Mouse (Mus musculus): ENCODE measurements around the gene Sfn.
A peak's percentile ranks its signal among the peaks of the same experiment; 100 is the strongest.

Sfn gene

DNA sequence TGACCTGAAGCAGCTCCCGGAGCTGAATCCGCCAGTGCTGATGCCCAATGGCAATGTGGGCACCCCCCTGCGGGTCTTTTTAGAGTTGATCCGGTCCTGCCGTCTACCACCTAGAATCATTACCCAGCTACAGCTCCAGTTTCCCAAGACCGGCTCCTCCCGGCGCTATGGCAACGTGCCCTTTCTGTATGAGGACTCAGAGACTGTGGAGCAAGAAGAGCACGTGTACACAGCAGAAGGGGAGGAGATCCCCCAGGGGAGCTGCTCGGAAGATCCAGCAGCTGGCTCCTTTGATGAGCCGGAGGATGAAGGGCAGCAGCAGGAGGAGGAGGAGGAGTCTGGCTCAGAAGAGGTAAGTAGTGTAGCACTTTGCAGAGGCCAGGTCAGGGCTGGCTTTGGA, 24.0 kb downstream of the Sfn start:
- DNase-seq (ENCODE audit: low read depth, low spot score) = no peak

DNA sequence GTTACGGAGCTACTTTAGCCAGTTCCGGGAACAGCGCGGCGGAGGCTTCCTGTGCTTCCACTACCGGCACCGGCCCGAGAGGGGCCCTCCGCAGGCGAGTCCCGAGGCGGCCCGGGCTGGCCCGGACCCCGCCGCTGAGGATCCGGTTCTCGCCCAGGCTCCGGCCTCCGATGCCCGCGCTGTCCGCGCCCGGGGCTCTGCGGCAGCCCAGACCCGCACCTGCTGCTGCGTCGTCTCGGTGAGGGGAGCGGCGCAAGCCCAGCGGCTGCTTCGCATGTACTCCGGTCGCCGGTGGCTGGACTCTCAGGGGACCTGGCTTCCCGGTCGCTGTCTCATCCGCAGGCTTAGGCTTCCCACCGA, 27.1 kb downstream of the Sfn start:
- DNase-seq (ENCODE audit: low read depth, low spot score) = no peak

DNA sequence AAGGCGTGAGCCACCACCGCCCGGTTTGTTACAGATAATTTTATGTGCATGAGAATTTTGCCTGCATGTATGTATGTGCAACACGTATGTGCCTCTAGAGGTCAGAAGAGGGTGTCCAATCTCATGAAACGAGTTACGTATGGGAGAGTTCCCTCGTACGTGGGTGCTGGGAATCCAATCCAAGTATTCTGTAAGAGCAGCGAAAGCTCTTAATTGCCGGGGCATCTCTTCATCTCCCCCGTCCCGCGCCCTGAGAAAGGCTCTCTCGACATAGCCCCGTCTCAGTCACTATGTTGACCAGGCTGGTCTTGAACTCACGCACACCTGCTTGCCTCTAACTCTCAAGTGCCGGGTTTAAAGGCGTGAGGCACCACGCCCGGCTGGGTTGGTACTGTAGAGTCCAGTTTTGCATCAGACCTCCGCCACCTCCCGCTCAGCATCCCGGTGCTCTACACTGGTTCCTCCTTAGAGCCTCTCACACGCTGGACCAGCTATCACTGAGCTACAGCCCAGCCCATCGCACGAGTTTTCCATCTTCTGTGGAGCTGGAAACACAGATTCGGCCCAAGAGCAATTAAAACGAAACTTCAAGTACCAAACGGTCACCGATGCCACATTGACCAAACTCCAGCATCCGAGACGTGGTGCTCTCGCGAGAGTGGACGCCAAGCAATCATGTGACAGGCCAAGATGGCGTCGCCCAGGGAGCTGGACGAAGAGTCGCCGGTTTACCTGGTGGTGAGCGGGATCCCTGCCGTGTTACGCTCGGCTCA, 27.7 kb downstream of the Sfn start, which contains the start of gene Gpatch3:
TSS of gene Gpatch3 (plus strand) at position 676 of the 773 bp plus-strand sequence.
- peak; percentile 86 for DNase-seq (ENCODE audit: low read depth, low spot score)

DNA sequence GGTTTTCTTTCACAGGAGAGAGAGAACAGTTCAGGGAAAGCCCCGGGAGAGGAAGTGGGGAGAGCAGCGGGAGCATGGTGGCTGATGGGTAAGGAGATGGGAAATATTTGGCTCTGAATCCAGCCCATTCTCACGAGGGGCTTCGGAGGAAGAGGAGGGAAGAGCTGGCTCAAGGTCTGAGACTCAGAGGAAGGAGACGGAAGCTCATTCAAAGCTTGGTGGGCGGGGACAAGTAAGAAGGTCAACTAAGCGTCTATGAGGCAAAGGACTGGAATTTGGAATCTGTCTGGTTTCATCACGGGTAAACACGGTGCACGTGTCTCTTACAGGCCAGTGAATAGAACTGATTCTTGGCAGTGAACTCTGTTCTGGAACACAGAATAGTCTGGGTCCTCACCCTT, 31.9 kb downstream of the Sfn start:
- no peak for DNase-seq (ENCODE audit: low read depth, low spot score)

DNA sequence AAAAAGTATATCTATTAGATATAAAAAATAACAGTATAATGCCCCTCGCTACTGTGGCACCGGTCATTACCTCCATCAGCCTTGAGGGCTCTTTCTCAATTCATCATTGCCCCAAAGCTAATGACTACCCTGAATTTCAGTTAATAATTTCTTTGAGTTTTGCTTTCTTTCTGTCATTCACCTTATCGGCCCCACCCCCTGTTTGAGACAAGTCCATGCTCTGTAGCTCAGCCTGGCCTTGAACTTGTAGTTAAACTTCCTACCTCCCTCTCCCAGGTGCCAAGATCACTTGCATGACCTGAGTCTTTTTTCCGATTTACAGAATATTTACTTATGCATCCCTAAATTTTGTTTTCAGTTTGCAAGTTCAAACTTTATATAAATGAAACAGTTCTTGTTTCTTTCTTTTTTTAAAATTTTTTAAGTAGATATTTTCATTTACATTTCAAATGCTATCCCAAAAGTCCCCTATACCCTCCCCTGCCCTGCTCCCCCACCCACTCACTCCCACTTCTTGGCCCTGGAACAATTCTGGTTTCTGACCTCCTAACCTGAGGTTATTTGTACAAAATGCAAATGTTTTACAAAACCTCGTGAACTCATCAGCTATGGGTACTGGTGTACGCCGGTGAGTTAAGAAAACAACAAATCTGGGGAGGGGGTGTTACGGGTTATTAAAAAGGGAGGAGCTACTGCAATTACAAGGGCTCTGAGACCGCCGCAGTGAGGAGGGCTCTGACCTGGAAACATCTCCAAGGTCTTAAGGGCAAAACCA, 32.5 kb downstream of the Sfn start:
- no peak for DNase-seq (ENCODE audit: low read depth, low spot score)

DNA sequence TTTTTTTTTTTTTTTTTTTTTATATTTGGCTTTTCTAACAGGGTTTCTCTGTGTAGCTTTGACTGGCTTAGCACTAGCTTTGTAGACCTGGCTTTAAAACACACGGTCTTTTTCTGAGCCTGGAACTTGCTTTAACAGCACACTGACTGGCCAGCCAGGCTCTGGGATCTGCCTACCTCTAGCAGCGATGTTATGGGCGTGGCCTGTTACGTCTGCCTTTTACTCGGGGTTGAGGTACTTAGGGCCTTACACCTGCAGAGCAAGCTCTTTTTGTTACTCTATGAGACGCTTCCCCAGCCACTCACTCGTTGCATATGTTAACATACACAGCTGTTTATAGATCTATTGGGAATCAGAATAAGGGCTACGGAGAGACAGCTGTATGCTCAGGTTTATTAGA, 34.7 kb downstream of the Sfn start:
- no peak for DNase-seq (ENCODE audit: low read depth, low spot score)

DNA sequence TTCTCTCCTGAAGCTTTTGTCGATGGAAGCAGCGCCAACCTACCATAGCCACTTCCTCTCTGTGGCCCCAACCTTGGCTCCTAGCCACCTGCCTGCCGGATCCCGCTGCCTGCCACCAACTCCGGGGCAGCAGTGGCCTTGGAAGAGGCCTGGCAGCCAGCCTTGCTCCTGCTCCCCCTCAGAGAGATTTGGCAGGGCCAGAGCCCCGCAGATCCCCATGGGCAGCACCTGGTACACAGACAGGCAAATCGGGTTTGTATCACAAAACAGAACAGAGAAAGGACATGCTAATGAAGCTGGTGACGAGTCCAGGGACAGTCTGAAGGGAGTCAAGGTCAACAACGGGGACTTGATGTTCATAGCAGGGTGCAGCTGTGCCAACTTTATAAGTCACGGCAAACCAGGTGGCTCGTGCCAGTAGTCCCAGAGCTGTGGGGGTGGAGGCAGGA, 38.8 kb downstream of the Sfn start:
- DNase-seq (ENCODE audit: low read depth, low spot score) = no peak

DNA sequence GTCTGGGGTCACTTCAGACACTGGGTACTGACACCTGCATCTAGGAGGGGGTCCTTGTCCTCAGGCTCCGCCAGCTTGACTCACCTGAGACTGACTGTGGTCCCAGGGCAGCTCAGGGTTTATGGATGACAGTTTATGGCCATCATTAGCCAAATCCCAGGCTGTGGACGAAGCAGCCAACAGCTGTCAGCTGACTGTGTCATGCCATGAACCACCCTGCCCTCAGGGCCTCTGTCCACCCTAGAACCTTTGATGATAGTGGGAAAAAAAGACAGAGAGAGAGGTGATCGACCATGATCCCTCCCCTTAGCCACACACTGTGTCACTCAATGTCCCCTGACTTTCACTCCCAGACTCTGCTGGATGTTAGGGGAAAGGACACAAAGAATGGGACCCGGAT, 40.3 kb downstream of the Sfn start:
- DNase-seq (ENCODE audit: low read depth, low spot score) = no peak

DNA sequence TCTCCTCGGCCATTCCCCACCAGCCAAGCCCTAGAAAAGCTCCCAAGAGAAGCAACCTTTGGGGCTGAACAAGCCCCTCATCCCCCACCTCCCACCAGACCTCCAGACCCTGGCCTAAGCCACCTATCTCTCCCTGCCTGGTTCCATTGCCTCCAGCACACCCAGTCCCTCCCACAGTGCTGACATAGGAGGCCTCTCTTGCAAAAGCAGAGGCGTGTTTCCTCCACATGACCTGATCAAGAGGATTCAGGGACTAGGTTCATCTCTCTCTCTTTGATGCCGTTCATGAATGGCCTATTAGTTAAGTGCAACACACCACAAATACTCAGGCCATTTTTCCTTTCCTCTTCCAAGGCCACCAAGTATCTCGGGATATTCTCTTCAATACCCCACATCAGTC, 42.1 kb downstream of the Sfn start:
- DNase-seq (ENCODE audit: low read depth, low spot score) = no peak

DNA sequence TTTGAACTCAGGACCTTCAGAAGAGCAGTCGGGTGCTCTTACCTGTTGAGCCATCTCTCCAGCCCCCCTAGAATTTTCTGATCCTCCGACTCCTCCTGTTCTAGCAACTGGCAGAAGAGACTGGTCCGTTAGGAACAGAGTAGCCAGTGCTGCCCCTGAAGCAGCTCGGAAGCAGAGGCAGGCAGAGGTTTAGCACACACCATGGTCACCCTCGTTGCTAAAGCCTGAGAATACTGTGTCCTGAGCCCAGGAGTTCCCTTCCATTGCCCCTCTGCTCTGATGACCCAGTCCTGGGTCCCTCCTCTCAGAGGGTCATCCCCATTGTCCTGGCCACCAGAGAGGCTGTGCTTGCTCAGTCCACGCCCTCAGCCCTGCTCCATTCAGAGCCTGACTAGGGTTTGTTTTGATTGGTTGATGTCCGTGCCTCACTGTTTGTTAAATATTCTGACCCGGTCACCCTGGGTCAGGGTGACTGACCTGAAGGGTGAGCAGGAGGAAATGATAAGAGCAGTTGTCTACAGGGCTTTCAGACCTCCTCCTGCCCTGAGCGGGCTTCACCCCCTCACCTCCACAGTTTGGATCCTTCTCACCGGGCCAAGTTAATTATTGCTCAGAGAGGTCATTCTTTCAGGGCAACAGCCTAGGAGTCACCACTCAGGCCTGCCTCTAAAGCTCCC, 44.8 kb downstream of the Sfn start:
- no peak for DNase-seq (ENCODE audit: low read depth, low spot score)

DNA sequence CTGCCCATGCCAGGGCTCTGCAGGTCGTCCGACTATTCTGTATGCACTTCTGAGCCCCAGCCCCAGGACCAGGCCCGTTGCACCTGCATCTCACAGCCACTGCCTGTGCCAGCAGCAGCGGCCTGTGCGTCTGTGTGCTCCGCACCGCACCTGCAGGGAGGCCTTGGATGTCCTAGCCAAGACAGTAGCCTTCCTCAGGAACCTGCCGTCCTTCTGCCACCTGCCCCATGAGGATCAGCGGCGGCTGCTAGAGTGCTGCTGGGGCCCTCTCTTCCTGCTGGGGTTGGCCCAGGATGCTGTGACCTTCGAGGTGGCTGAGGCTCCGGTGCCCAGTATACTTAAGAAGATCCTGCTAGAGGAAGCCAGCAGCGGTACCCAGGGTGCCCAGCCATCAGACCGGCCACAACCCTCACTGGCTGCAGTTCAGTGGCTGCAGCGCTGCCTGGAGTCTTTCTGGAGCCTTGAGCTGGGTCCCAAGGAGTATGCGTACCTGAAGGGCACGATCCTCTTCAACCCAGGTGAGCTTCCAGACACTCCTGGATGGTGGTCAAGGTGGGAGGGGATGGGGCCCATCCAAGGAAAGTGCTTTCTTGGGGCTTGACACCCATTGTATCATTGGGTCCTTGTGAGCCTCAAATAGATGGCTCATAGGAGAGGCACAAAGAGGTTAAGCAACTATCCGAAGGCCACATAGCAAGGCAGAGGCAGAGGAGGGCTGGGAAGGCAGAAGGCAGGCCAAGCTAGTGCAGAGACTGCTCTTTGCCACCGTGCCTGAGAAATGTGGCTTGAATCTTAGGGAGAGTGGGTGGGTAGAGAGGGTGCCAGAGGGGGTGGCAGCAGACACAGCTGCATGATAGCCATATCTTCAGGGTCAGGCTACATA, 48.3 kb downstream of the Sfn start:
- no peak for DNase-seq (ENCODE audit: low read depth, low spot score)

DNA sequence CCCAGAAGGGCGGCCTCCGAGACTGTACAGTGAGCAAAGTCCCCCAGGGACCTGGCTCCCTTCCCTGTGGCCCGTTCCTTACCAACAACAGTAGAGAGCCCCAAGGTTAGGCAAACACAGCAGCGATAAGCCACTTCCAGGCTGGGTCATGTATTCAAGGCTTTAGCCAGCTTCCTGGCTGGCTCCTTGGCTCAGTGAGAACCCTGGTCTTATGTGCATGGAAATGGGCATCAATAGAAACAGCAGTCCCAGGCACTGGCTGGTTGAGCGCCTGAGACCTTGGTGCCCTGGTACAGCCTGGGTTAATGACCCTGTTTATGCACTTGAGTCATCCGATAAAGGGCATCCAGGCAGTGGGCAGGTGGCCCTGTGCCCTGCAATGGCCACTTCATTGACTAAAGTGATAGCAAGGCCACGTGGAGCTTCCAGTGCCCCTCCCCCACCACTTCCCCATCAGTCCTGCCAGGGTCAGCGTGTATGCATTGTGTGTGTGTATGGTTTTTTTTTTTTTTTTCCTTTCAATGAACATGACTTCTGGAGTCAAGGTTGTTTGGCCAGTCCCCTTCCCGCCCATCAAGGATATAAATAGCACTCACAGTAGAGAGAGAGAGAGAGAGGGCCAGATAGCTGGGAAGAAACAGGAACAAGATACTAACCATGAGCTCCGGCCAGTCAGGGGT, 49.1 kb downstream of the Sfn start, which contains the start of gene Nr0b2:
TSS of gene Nr0b2 (plus strand) at position 609 of the 680 bp plus-strand sequence.
- DNase-seq (ENCODE audit: low read depth, low spot score) = no peak

DNA sequence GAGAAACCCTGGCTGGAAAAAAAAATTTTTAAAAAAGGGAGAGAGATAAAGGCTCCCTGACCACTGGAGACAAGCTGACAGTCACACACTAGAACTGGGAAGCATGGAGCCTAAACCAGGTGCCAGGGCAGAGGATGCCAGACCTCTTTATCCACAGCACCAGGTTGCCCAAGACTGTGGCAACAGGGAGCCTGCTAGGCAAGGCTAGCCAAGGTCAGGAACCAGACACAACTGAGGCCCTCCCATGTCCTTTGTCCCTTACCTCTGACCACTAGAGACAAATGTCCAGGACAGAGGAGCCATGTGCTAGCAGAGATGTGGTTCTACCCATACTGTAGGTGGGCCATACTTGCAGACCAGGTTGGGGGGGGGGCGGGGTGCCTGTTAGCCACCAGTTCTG, 49.9 kb downstream of the Sfn start:
- no peak for DNase-seq (ENCODE audit: low read depth, low spot score)
